Mouse (Mus musculus) small intestine, adult 2 months (tissue): ENCODE data around the gene Mamdc4.

ENCODE experiments used
- CTCF ChIP-seq: fragments of 200-500 bp; IDR thresholded peaks from 2 replicates; pipeline ENCODE4 v1.5.1; 2012; ENCODE audit warnings: low read depth, mild to moderate bottlenecking, control low read depth, inconsistent platforms, low read length, moderate library complexity, mixed read lengths; ENCODE audit not compliant: insufficient replicate concordance, insufficient read length; ENCODE audit errors: extremely low read depth
- POLR2A ChIP-seq: fragments of 200-500 bp; IDR thresholded peaks from 2 replicates; pipeline ENCODE4 v1.6.1; 2012; ENCODE audit warnings: low read depth, mild to moderate bottlenecking, control low read depth, inconsistent platforms, low read length, moderate library complexity

GRCm38 (mm10) chr2:25575432-25576027, 885 bp upstream of the Mamdc4 start:
- TF ChIP-seq CTCF = no peak
- no peak for TF ChIP-seq POLR2A
